Comparison of ENCODE assay signal across 12 mouse cellular contexts in the genomic region with DNA sequence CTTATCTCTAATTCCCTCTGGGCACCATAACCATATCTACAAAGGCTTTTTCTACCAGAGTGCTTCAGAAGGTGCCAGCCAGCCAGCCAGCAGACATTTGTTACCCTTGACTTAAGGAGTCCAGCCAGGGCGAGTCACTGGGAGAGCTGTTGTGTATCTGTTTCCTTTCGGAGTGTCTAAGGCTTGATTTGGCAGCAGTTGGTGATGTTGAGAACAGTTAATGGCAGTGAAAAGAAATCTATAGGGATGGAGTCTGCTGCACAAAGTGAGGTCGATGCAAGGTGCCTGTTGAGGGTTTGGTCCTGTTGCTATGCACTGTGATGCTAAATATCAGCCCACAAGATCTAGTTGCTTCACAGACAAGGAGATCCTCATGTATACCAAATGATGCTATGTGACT.
"Had no signal": no experiment of that assay in that cellular context is flagged by ENCODE, and none has a peak within 500 bp of the region (broad histone marks: within the 10 kb centered on the region; RNA-seq: fewer than 3 reads in every experiment).

No protein-coding gene starts in this region.

- ATAC-seq: intestine, embryonic 15.5 days; lung, postnatal 0 days; midbrain, embryonic 15.5 days had no signal

- H3K36me3 ChIP-seq: intestine, embryonic 15.5 days; kidney, embryonic 15.5 days; limb, embryonic 10.5 days; liver, embryonic 15.5 days; midbrain, embryonic 15.5 days; neural tube, embryonic 13.5 days had no signal

- H3K9ac ChIP-seq: intestine, embryonic 15.5 days; kidney, embryonic 15.5 days; liver, embryonic 15.5 days; midbrain, embryonic 15.5 days; neural tube, embryonic 13.5 days had no signal

- H3K27me3 ChIP-seq: intestine, embryonic 15.5 days; kidney, embryonic 15.5 days; midbrain, embryonic 15.5 days; neural tube, embryonic 13.5 days had no signal

- H3K27ac ChIP-seq: intestine, embryonic 15.5 days; kidney, embryonic 15.5 days; left cerebral cortex, adult 2 months; limb, embryonic 10.5 days; liver, embryonic 15.5 days; midbrain, embryonic 15.5 days; neural tube, embryonic 13.5 days had no signal

- DNase-seq: kidney, adult 2 months; kidney, postnatal 25 days; right cerebral cortex, postnatal 25 days had no signal

- H3K4me2 ChIP-seq: intestine, embryonic 15.5 days; kidney, embryonic 15.5 days; liver, embryonic 11.5 days; liver, embryonic 15.5 days; midbrain, embryonic 15.5 days; neural tube, embryonic 13.5 days had no signal

- H3K4me3 ChIP-seq: intestine, embryonic 15.5 days; kidney, embryonic 15.5 days; left cerebral cortex, adult 2 months; limb, embryonic 10.5 days; liver, embryonic 15.5 days; midbrain, embryonic 15.5 days; neural tube, embryonic 13.5 days had no signal

- H3K4me1 ChIP-seq: intestine, embryonic 15.5 days; kidney, embryonic 15.5 days; midbrain, embryonic 15.5 days; neural tube, embryonic 13.5 days had no signal

- H3K9me3 ChIP-seq: intestine, embryonic 15.5 days; kidney, embryonic 15.5 days; limb, embryonic 10.5 days; liver, embryonic 15.5 days; midbrain, embryonic 15.5 days; neural tube, embryonic 13.5 days had no signal
